8 mouse cellular contexts compared by ENCODE assay signal in the genomic region with DNA sequence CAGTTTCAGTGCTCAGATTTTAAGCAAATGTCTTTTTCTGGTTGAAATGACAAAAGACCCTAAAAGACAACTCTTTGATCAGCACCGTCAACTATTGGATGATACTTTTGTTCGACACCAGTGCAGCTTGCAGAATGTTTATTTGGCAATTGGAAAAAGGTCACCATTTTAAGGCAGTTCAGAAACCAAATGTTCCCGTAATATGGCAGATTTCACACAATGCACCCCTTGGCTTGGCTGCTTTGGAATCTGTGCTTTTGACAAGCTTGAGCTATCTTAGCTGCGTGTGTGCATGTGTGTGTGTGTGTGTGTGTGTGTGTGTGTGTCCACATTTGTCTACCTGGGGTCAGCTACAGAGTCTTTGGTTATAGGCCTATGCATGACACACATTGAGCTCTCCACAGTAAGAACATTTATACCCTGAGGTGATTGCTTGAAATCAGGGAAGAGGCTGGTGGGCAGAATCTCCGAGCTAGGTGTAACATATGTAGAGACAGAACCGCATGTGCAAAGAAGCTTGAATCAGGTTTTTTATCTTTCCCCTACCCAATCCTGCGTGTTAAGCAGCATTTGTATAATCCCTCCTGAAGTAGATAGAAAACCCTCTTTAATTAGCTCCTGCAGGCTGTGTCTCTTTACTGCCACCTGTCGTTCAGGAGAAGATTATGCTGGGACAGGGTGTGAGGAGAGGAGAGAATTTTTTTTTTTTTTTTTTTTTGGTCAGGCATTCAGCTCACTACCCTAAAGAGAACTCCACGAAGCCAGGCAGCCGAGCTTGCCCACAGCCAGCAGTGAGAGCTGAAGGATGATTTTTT.
DNase-seq lines count a peak whose midpoint lies in the region; ATAC-seq and TF ChIP-seq lines count a peak whose summit lies in the region.

No protein-coding gene starts in this region.

- no peaks in the 10 kb centered on the region for H3K4me1 ChIP-seq in forebrain, postnatal 0 days (ENCODE audit: insufficient read depth)

- ATAC-seq in forebrain, postnatal 0 days, result peak; percentile 68

- H3K9me3 ChIP-seq in forebrain, postnatal 0 days (ENCODE audit: low read length), result no peaks in the 10 kb centered on the region

- H3K27ac ChIP-seq in forebrain, postnatal 0 days (ENCODE audit: low read depth, low read length), result peak overlapping the region; percentile 47; the same call in 1 of the 2 replicates

- WGBS in forebrain, postnatal 0 days, result 33% methylated on average over 10 of the region's 10 CpGs

- intact Hi-C loops in left cerebral cortex, postnatal 4 days (cut with DNase I), result no loop called here

- TF ChIP-seq CTCF in forebrain, postnatal 0 days (IDR thresholded peaks at IDR 0.05; ENCODE audit: low read depth), result peak; percentile 76

- no peak overlapping the region for H3K4me2 ChIP-seq in forebrain, postnatal 0 days (ENCODE audit: low read depth)

- no peak overlapping the region for H3K4me3 ChIP-seq in forebrain, postnatal 0 days (ENCODE audit: low read depth, low read length)

- no peaks in the 10 kb centered on the region for H3K27me3 ChIP-seq in forebrain, postnatal 0 days (ENCODE audit: insufficient read depth, low read length)

- H3K9ac ChIP-seq in forebrain, postnatal 0 days, result no peak overlapping the region

- no peaks in the 10 kb centered on the region for H3K36me3 ChIP-seq in forebrain, postnatal 0 days (ENCODE audit: insufficient read depth)

- DNase-seq in kidney, adult 9 months, result peak; percentile 20
- no peak for DNase-seq in kidney, adult 18-20 months
- peak; percentile 66 for DNase-seq in brain, adult 2 months (ENCODE audit: low read depth, low spot score)
- peak; percentile 70 for DNase-seq in forebrain, postnatal 0 days
- DNase-seq in mesoderm, embryonic 11.5 days (ENCODE audit: low read depth, low spot score), result peak; percentile 50
- DNase-seq in right cerebral cortex, adult 18-20 months, result no peak
- DNase-seq in spleen, adult 18-20 months, result no peak
- no peak for DNase-seq in left cerebral cortex, postnatal 4 days

Comparison
In these comparisons a context has a peak if more than half of its experiments do, and no peak if none do; other contexts are left out.
1. DNase-seq: peak in kidney, adult 9 months (single experiment), brain, adult 2 months (single experiment), forebrain, postnatal 0 days (single experiment) and mesoderm, embryonic 11.5 days (single experiment); none in kidney, adult 18-20 months (single experiment), right cerebral cortex, adult 18-20 months (single experiment), spleen, adult 18-20 months (0 of 2) and left cerebral cortex, postnatal 4 days (single experiment).